Mouse (Mus musculus) bone marrow macrophage, adult 2 months (primary cell): Measurements from ENCODE around the gene Alg9.

Experiments
- CTCF ChIP-seq: IDR thresholded peaks from 2 replicates; pipeline ENCODE4 v1.5.1; 2012; ENCODE audit warnings: low read depth, mild to moderate bottlenecking, low read length, moderate library complexity
- POLR2A ChIP-seq: IDR thresholded peaks from 2 replicates; pipeline ENCODE4 v1.6.1; 2012; ENCODE audit warnings: mild to moderate bottlenecking, low read depth, low read length, borderline replicate concordance

DNA sequence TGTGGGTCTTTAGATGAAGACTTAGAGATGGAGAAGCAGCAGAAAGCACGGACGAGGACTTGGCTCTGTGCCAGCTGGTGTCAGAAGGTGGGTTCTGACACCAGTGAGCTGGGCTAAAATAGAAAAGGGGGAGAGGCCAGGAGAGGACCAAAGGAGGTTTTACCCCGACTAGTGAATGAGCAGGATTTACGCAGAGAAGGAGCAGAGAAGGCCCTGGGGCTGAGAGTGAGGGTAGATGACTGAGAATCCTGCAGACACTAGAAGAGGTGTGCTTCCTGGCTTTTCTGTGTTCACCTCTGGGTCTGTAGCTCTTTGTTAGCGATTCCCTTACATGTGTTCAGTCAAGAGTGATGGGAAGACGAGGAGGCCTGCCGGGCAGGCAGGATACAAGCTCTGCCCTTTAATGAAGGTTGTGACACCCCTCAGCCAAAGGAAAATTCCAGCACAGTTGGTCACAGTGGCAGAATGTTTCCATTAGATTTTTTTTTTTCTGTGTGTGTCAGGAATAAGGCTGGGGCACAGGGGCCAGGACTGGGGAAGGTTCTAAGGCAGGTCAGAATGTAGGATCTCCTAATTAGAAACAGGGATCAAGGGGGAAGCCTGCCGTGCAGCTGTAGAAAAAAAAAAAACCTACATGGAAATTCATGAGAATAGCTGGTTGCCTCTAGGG, 48.8 kb upstream of the Alg9 start:
- TF ChIP-seq POLR2A (no peak), CTCF (no peak)
